Mouse (Mus musculus): ENCODE measurements around the gene Klk1b8. TPM values are rescaled to one million over a fixed set of nuclear protein-coding genes. Genes with fewer than 3 reads are reported as not detected.
"Not testable (repeated sequence)": the region's sequence is repeated elsewhere in the genome, so short reads cannot be mapped to it uniquely, and the experiment has no call there.

The Klk1b8 gene
- total RNA-seq (2021), result under 1 TPM in 1 of 2 experiments, not detected in 1; 0.25 TPM
- long read RNA-seq, experiment 1, result 0 reads
- long read RNA-seq, experiment 2, result 0 reads

GRCm38 (mm10) chr7:43950364-43950763 is at the start of gene Klk1b8:
Klk1b8 (plus strand) TSS chr7:43950664.
- no peak for DNase-seq
- intact Hi-C loops (cut with DNase I; ENCODE audit: low total_unique reads), result no loop called here

- intact Hi-C loops (cut with DNase I; ENCODE audit: low total_unique reads), result no loop called here
Observed at GRCm38 (mm10) chr7:43914821-43915220, 35.6 kb upstream of the Klk1b8 start.

GRCm38 (mm10) chr7:43918426-43918825 is 32.0 kb upstream of the Klk1b8 start:
- intact Hi-C loops (cut with DNase I; ENCODE audit: low total_unique reads), result no loop called here
- no peak for DNase-seq

More at GRCm38 (mm10) chr7:43914821-43915220, 35.6 kb upstream of the Klk1b8 start:
- DNase-seq, result no peak

GRCm38 (mm10) chr7:43918871-43919270 is 31.6 kb upstream of the Klk1b8 start:
- DNase-seq, result no peak
- intact Hi-C loops (cut with DNase I; ENCODE audit: low total_unique reads), result no loop called here

GRCm38 (mm10) chr7:43919559-43920451 is 30.7 kb upstream of the Klk1b8 start:
- peak; percentile 61 for DNase-seq

GRCm38 (mm10) chr7:43920582-43920981 is 29.9 kb upstream of the Klk1b8 start:
- intact Hi-C loops (cut with DNase I; ENCODE audit: low total_unique reads), result no loop called here
- no peak for DNase-seq

More at GRCm38 (mm10) chr7:43919559-43920451, 30.7 kb upstream of the Klk1b8 start:
- intact Hi-C loops (cut with DNase I; ENCODE audit: low total_unique reads), result no loop called here

GRCm38 (mm10) chr7:43921087-43921486 is 29.4 kb upstream of the Klk1b8 start:
- no peak for DNase-seq
- intact Hi-C loops (cut with DNase I; ENCODE audit: low total_unique reads), result no loop called here

- intact Hi-C loops (cut with DNase I; ENCODE audit: low total_unique reads), result no loop called here
- DNase-seq, result no peak
Observed at GRCm38 (mm10) chr7:43921941-43922340, 28.5 kb upstream of the Klk1b8 start.

GRCm38 (mm10) chr7:43925985-43926384 is 24.5 kb upstream of the Klk1b8 start:
- no peak for DNase-seq
- intact Hi-C loops (cut with DNase I; ENCODE audit: low total_unique reads), result no loop called here

- intact Hi-C loops (cut with DNase I; ENCODE audit: low total_unique reads), result no loop called here
- no peak for DNase-seq
Observed at GRCm38 (mm10) chr7:43928521-43928920, 21.9 kb upstream of the Klk1b8 start.

GRCm38 (mm10) chr7:43932337-43932736 is 18.1 kb upstream of the Klk1b8 start:
- intact Hi-C loops (cut with DNase I; ENCODE audit: low total_unique reads), result no loop called here
- no peak for DNase-seq

- intact Hi-C loops (cut with DNase I; ENCODE audit: low total_unique reads), result no loop called here
- DNase-seq, result no peak
Observed at GRCm38 (mm10) chr7:43933440-43933839, 17.0 kb upstream of the Klk1b8 start, which contains the start of gene Klk15. Klk15 (plus strand) TSS chr7:43933740.

- no peak for DNase-seq
- intact Hi-C loops (cut with DNase I; ENCODE audit: low total_unique reads), result no loop called here
Observed at GRCm38 (mm10) chr7:43934747-43935146, 15.7 kb upstream of the Klk1b8 start.

- intact Hi-C loops (cut with DNase I; ENCODE audit: low total_unique reads), result no loop called here
- no peak for DNase-seq
Observed at GRCm38 (mm10) chr7:43936551-43936950, 13.9 kb upstream of the Klk1b8 start.

GRCm38 (mm10) chr7:43942293-43942692 is 8.2 kb upstream of the Klk1b8 start:
- intact Hi-C loops (cut with DNase I; ENCODE audit: low total_unique reads); DNase-seq: not testable (repeated sequence)

- no peak for DNase-seq
- intact Hi-C loops (cut with DNase I; ENCODE audit: low total_unique reads), result no loop called here
Observed at GRCm38 (mm10) chr7:43944727-43945264, 5.7 kb upstream of the Klk1b8 start.

GRCm38 (mm10) chr7:43952703-43953102 is 2.2 kb downstream of the Klk1b8 start:
- intact Hi-C loops (cut with DNase I; ENCODE audit: low total_unique reads), result no loop called here

GRCm38 (mm10) chr7:43966451-43966850 is 16.0 kb downstream of the Klk1b8 start, which contains the start of gene Klk1b1:
Klk1b1 (plus strand) TSS chr7:43966751.
- DNase-seq, result no peak
- intact Hi-C loops (cut with DNase I; ENCODE audit: low total_unique reads), result no loop called here

More at GRCm38 (mm10) chr7:43952703-43953102, 2.2 kb downstream of the Klk1b8 start:
- DNase-seq, result no peak

GRCm38 (mm10) chr7:43967058-43967457 is 16.6 kb downstream of the Klk1b8 start:
- no peak for DNase-seq
- intact Hi-C loops (cut with DNase I; ENCODE audit: low total_unique reads), result no loop called here

GRCm38 (mm10) chr7:43967612-43968011 is 17.1 kb downstream of the Klk1b8 start:
- DNase-seq, result no peak
- intact Hi-C loops (cut with DNase I; ENCODE audit: low total_unique reads), result no loop called here

- intact Hi-C loops (cut with DNase I; ENCODE audit: low total_unique reads); DNase-seq: not testable (repeated sequence)
Observed at GRCm38 (mm10) chr7:43975761-43976160, 25.3 kb downstream of the Klk1b8 start, which contains the start of gene Klk1b9. Klk1b9 (plus strand) TSS chr7:43976061.

Data from gastrocnemius, postnatal 14 days (tissue).